Mouse (Mus musculus) retina, embryonic 14.5 days (tissue): ENCODE measurements around the gene Best1.
"Not testable (repeated sequence)": the region's sequence is repeated elsewhere in the genome, so short reads cannot be mapped to it uniquely, and the experiment has no call there.

Experiments
- DNase-seq: peaks from one replicate; pipeline ENCODE4 v3.0.0-alpha.2; 2015; ENCODE audit warnings: low spot score

Gene Best1

GRCm38 (mm10) chr19:9989884-9990256, 11.6 kb downstream of the Best1 start:
- DNase-seq, result no peak

- DNase-seq, result peak; percentile 61
Measured at GRCm38 (mm10) chr19:9989171-9989883, 12.1 kb downstream of the Best1 start.

- DNase-seq, result no peak
Measured at GRCm38 (mm10) chr19:9987593-9987992, 13.8 kb downstream of the Best1 start.

- DNase-seq, result no peak
Measured at GRCm38 (mm10) chr19:9987192-9987591, 14.2 kb downstream of the Best1 start.

DNA sequence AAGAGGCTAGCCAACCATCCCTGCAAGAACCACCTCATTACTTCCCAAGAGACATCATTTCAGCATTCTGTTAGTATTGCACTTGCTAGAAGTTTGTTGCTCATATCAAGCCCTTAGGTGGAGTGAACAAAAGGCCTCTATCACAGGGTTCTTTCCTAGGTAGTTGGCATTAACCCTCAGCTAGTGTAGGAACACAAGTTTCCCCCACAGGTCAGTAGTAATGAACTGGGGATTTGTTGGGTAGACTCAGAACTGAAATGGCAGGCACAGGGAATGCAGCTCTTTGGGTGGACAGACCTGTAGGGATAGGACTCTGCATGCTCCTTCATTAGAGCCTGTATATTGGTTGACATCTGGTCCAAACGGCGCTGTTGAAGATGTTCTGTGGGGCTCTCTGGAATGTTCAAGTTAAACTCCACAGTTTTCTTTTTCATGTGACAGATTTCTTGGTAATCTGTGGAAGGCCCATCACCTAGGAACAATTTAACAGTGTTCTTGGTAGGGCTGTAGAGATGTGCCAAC, 15.5 kb downstream of the Best1 start:
- DNase-seq, result no peak

GRCm38 (mm10) chr19:9985190-9985899, 16.1 kb downstream of the Best1 start:
- DNase-seq, result no peak

- DNase-seq, result no peak
Measured at GRCm38 (mm10) chr19:9984111-9985055, 17.1 kb downstream of the Best1 start.

- peak; percentile 64 for DNase-seq
Measured at GRCm38 (mm10) chr19:9982852-9983542, 18.4 kb downstream of the Best1 start.

DNA sequence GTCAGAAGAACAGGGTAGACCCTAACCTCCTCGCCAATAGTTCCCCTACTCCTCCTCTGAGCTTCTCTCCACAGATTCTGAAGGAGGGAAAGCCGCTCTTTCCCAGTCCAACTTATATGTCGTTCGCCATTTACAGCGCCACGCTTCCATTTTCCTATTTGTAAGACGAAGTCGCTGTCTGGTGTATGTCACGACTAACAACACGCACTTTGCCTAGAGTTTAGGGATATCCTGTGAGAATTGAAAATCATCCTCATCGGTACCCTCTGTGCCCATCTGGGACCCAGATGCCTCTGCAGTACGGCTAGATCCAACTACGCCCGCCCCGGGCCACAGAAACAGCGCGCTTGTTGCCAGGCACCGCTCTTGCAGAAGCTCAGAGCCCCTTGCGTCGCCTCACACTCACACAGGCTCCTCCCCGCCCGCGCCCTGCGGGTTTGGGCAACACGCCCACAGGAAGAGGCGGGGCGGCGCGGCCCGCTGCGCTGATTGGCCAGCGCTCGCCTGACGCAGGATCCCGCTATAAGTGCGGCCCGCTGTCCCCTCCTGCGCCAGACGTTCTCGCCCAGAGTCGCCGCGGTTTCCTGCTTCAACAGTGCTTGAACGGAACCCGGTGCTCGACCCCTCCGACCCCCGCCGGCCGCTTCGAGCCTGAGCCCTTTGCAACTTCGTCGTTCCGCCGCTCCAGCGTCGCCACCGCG, 19.1 kb downstream of the Best1 start:
- DNase-seq, result peak; percentile 98

DNA sequence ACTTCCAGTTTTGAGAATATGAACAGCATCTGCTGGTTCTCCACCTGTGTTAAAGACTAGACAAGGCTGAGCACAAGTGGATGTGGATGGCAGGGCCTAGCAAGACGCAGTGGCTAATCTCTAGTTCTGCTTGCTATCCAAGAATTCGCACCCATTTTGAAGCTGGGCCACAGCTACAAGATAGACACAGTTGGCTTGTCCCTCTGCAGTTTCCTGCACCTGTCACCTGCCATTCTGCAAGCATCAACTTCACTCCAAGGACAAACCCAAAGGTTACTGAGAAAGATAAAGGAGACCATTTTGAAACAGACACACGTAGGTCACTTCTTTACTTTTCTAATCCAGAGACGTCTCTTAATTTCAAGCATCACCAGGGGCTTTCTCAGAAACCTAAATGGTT, 19.8 kb downstream of the Best1 start:
- DNase-seq, result no peak

- no peak for DNase-seq
Measured at GRCm38 (mm10) chr19:9980258-9980657, 21.2 kb downstream of the Best1 start, which contains the start of gene Fth1. Gene Fth1 (plus strand): TSS chr19:9980598.

GRCm38 (mm10) chr19:9979156-9979555, 22.3 kb downstream of the Best1 start:
- DNase-seq, result no peak

DNA sequence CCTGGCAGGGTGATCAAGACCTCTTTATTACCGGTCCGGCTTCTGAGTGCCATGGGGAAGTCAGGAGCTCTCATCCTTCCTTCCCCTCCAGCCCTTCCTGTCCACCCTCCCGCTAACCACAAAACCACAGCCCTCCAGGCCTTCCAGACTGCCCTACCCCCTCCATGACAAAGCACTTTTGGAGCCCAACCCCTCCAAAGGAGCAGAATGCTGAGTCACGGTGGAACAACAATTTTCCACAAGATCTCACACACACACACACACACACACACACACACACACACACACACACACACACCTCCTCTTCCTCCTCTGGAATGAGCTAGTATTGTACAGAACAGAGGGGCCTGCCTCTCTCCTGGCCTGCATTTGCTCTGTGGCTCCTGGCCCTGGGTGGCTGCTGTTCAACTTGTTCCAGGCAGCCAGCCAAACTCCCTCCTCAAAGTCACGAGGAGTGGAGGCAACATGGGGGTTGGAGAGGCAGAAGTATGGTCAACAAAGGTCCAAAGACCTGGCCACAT, 22.9 kb downstream of the Best1 start:
- no peak for DNase-seq

- DNase-seq, result no peak
Measured at GRCm38 (mm10) chr19:9977085-9977484, 24.3 kb downstream of the Best1 start.

DNA sequence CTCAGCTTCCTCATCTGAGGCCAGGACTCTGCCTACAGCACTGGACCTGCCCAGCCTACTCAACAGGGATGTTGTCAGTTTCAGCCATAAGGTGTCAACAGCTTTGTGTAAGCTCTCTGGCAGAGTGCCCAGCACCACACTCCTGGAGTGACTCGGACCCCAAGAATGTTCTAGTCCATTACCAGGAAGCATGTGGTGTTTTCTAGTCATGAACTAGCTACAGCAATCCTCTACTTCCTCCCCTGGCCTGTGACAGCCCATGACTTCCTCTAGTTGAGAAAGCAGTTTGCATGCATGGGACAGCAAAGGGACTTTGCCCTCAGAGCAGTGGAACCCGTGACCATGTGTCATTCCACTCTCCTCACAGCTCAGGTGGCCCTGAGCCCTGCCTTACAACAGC, 26.6 kb downstream of the Best1 start:
- not testable (repeated sequence) for DNase-seq

- DNase-seq, result no peak
Measured at GRCm38 (mm10) chr19:9968081-9968787, 33.2 kb downstream of the Best1 start.

GRCm38 (mm10) chr19:9966096-9966867, 35.2 kb downstream of the Best1 start:
- DNase-seq, result no peak

- no peak for DNase-seq
Measured at GRCm38 (mm10) chr19:9964205-9964916, 37.1 kb downstream of the Best1 start.

DNA sequence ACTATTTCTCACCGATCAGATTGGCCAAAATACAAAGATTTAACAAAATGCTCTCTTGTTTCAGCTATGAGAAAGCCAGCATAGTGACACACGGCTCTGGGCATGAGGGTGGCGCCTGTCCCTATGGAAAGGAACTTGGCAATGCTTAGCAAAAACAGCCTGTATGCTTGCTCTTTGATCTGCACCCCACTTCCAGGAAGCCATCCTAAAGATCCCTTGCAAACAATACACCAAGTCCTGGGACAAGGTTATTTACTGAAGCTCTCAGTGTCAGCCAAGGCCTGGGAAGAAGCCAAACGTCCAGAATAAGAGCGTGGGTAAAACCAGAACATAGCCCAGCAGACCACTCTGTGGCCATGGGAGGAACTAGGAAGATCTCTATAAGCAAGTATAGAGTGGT, 40.7 kb downstream of the Best1 start:
- DNase-seq, result no peak
